Mouse (Mus musculus): ENCODE measurements around the gene Sertad2. TPM values are rescaled to one million over a fixed set of nuclear protein-coding genes. Genes with fewer than 3 reads are reported as not detected.

Gene Sertad2
- polyA plus RNA-seq, 1 experiment from 2014 or later: 19.4 TPM

- Histone ChIP-seq H3K9ac (ENCODE audit: low read length) (no peak overlapping the region), H3K36me3 (ENCODE audit: control insufficient read depth, insufficient read depth, low read length) (no peaks in the 10 kb centered on the region), H3K27ac (ENCODE audit: low read depth, low read length) (no peak overlapping the region), H3K4me1 (ENCODE audit: control insufficient read depth, insufficient read depth, low read length) (no peaks in the 10 kb centered on the region), H3K4me3 (ENCODE audit: low read depth, low read length) (no peak overlapping the region), H3K27me3 (ENCODE audit: control insufficient read depth, insufficient read depth, low read length) (no peaks in the 10 kb centered on the region), H3K4me2 (no peak overlapping the region), H3K9me3 (ENCODE audit: control insufficient read depth, low read length) (no peaks in the 10 kb centered on the region)
- 95% methylated on average over 2 of the region's 2 CpGs for WGBS
- DNase-seq (ENCODE audit: low spot score, missing footprints) (no peak), ATAC-seq (ENCODE audit: low FRiP score) (no peak)
Observed at GRCm38 (mm10) chr11:20582758-20583157, 39.7 kb downstream of the Sertad2 start.

- Histone ChIP-seq H3K27me3 (ENCODE audit: control insufficient read depth, insufficient read depth, low read length) (no peaks in the 10 kb centered on the region), H3K27ac (ENCODE audit: low read depth, low read length) (no peak overlapping the region), H3K9me3 (ENCODE audit: control insufficient read depth, low read length) (no peaks in the 10 kb centered on the region), H3K36me3 (ENCODE audit: control insufficient read depth, insufficient read depth, low read length) (no peaks in the 10 kb centered on the region), H3K4me3 (ENCODE audit: low read depth, low read length) (no peak overlapping the region), H3K9ac (ENCODE audit: low read length) (no peak overlapping the region), H3K4me2 (no peak overlapping the region), H3K4me1 (ENCODE audit: control insufficient read depth, insufficient read depth, low read length) (no peaks in the 10 kb centered on the region)
- 95% methylated on average over 1 of the region's 1 CpGs for WGBS
- DNase-seq (ENCODE audit: low spot score, missing footprints) (no peak), ATAC-seq (ENCODE audit: low FRiP score) (no peak)
Observed at GRCm38 (mm10) chr11:20585297-20585696, 42.2 kb downstream of the Sertad2 start.

GRCm38 (mm10) chr11:20586180-20586579 lies 43.1 kb downstream of the Sertad2 start:
- Histone ChIP-seq H3K27me3 (ENCODE audit: control insufficient read depth, insufficient read depth, low read length) (no peaks in the 10 kb centered on the region), H3K4me1 (ENCODE audit: control insufficient read depth, insufficient read depth, low read length) (no peaks in the 10 kb centered on the region), H3K9ac (ENCODE audit: low read length) (no peak overlapping the region), H3K27ac (ENCODE audit: low read depth, low read length) (no peak overlapping the region), H3K36me3 (ENCODE audit: control insufficient read depth, insufficient read depth, low read length) (no peaks in the 10 kb centered on the region), H3K4me3 (ENCODE audit: low read depth, low read length) (no peak overlapping the region), H3K4me2 (no peak overlapping the region), H3K9me3 (ENCODE audit: control insufficient read depth, low read length) (no peaks in the 10 kb centered on the region)
- no peak for DNase-seq (ENCODE audit: low spot score, missing footprints)
- no peak for ATAC-seq (ENCODE audit: low FRiP score)

- H3K36me3 ChIP-seq (ENCODE audit: control insufficient read depth, insufficient read depth, low read length): no peaks in the 10 kb centered on the region
- no peaks in the 10 kb centered on the region for H3K27me3 ChIP-seq (ENCODE audit: control insufficient read depth, insufficient read depth, low read length)
- H3K4me1 ChIP-seq (ENCODE audit: control insufficient read depth, insufficient read depth, low read length): no peaks in the 10 kb centered on the region
- no peak overlapping the region for H3K4me3 ChIP-seq (ENCODE audit: low read depth, low read length)
- H3K4me2 ChIP-seq: no peak overlapping the region
- no peaks in the 10 kb centered on the region for H3K9me3 ChIP-seq (ENCODE audit: control insufficient read depth, low read length)
- WGBS: 71% methylated on average over 2 of the region's 2 CpGs
- DNase-seq (ENCODE audit: low spot score, missing footprints) (no peak), ATAC-seq (ENCODE audit: low FRiP score) (no peak)
- no peak overlapping the region for H3K9ac ChIP-seq (ENCODE audit: low read length)
- H3K27ac ChIP-seq (ENCODE audit: low read depth, low read length): no peak overlapping the region
Observed at GRCm38 (mm10) chr11:20589393-20589792, 46.3 kb downstream of the Sertad2 start.

- no peaks in the 10 kb centered on the region for H3K36me3 ChIP-seq (ENCODE audit: control insufficient read depth, insufficient read depth, low read length)
- H3K9ac ChIP-seq (ENCODE audit: low read length): no peak overlapping the region
- H3K9me3 ChIP-seq (ENCODE audit: control insufficient read depth, low read length): no peaks in the 10 kb centered on the region
- no peak overlapping the region for H3K4me3 ChIP-seq (ENCODE audit: low read depth, low read length)
- DNase-seq (ENCODE audit: low spot score, missing footprints) (no peak), ATAC-seq (ENCODE audit: low FRiP score) (no peak)
- 73% methylated on average over 3 of the region's 3 CpGs for WGBS
- H3K27me3 ChIP-seq (ENCODE audit: control insufficient read depth, insufficient read depth, low read length): no peaks in the 10 kb centered on the region
- H3K4me1 ChIP-seq (ENCODE audit: control insufficient read depth, insufficient read depth, low read length): no peaks in the 10 kb centered on the region
- no peak overlapping the region for H3K27ac ChIP-seq (ENCODE audit: low read depth, low read length)
- no peak overlapping the region for H3K4me2 ChIP-seq
Observed at GRCm38 (mm10) chr11:20592010-20592409, 49.0 kb downstream of the Sertad2 start.

GRCm38 (mm10) chr11:20594229-20595201 lies 51.5 kb downstream of the Sertad2 start:
- no peaks in the 10 kb centered on the region for H3K36me3 ChIP-seq (ENCODE audit: control insufficient read depth, insufficient read depth, low read length)
- DNase-seq (ENCODE audit: low spot score, missing footprints) (peak; percentile 73), ATAC-seq (ENCODE audit: low FRiP score) (no peak)
- 81% methylated on average over 22 of the region's 22 CpGs for WGBS
- no peak overlapping the region for H3K4me2 ChIP-seq
- H3K9ac ChIP-seq (ENCODE audit: low read length): no peak overlapping the region
- no peaks in the 10 kb centered on the region for H3K4me1 ChIP-seq (ENCODE audit: control insufficient read depth, insufficient read depth, low read length)
- H3K9me3 ChIP-seq (ENCODE audit: control insufficient read depth, low read length): no peaks in the 10 kb centered on the region
- H3K27me3 ChIP-seq (ENCODE audit: control insufficient read depth, insufficient read depth, low read length): no peaks in the 10 kb centered on the region
- no peak overlapping the region for H3K4me3 ChIP-seq (ENCODE audit: low read depth, low read length)
- no peak overlapping the region for H3K27ac ChIP-seq (ENCODE audit: low read depth, low read length)

GRCm38 (mm10) chr11:20603066-20603812 lies 60.2 kb downstream of the Sertad2 start:
- H3K27ac ChIP-seq (ENCODE audit: low read depth, low read length): peak overlapping the region; percentile 80
- 59% methylated on average over 24 of the region's 24 CpGs for WGBS
- H3K9ac ChIP-seq (ENCODE audit: low read length): peak overlapping the region; percentile 36; the same call in 1 of the 2 replicates
- peaks cover 4% of the 10 kb centered on the region; the same call in 1 of the 2 replicates for H3K4me1 ChIP-seq (ENCODE audit: control insufficient read depth, insufficient read depth, low read length)
- no peaks in the 10 kb centered on the region for H3K27me3 ChIP-seq (ENCODE audit: control insufficient read depth, insufficient read depth, low read length)
- H3K9me3 ChIP-seq (ENCODE audit: control insufficient read depth, low read length): no peaks in the 10 kb centered on the region
- H3K4me3 ChIP-seq (ENCODE audit: low read depth, low read length): no peak overlapping the region
- peak; percentile 74 for ATAC-seq (ENCODE audit: low FRiP score)
- H3K36me3 ChIP-seq (ENCODE audit: control insufficient read depth, insufficient read depth, low read length): no peaks in the 10 kb centered on the region
- H3K4me2 ChIP-seq: peak overlapping the region; percentile 9; the same call in 1 of the 2 replicates
- DNase-seq (ENCODE audit: low spot score, missing footprints): peak; percentile 90

GRCm38 (mm10) chr11:20604119-20604518 lies 61.1 kb downstream of the Sertad2 start:
- Histone ChIP-seq H3K9me3 (ENCODE audit: control insufficient read depth, low read length) (no peaks in the 10 kb centered on the region), H3K27ac (ENCODE audit: low read depth, low read length) (peak overlapping the region; percentile 80; the same call in 1 of the 2 replicates), H3K4me2 (no peak overlapping the region), H3K36me3 (ENCODE audit: control insufficient read depth, insufficient read depth, low read length) (no peaks in the 10 kb centered on the region), H3K9ac (ENCODE audit: low read length) (no peak overlapping the region), H3K4me3 (ENCODE audit: low read depth, low read length) (no peak overlapping the region), H3K4me1 (ENCODE audit: control insufficient read depth, insufficient read depth, low read length) (peaks cover 4% of the 10 kb centered on the region; the same call in 1 of the 2 replicates), H3K27me3 (ENCODE audit: control insufficient read depth, insufficient read depth, low read length) (no peaks in the 10 kb centered on the region)
- ATAC-seq (ENCODE audit: low FRiP score): no peak
- whole genome bisulfite sequencing: 90% methylated on average over 4 of the region's 4 CpGs
- peak; percentile 84 for DNase-seq (ENCODE audit: low spot score, missing footprints)

GRCm38 (mm10) chr11:20605613-20606012 lies 62.6 kb downstream of the Sertad2 start:
- 56% methylated on average over 7 of the region's 7 CpGs for WGBS
- Histone ChIP-seq H3K4me1 (ENCODE audit: control insufficient read depth, insufficient read depth, low read length) (peaks cover 4% of the 10 kb centered on the region; the same call in 1 of the 2 replicates), H3K27ac (ENCODE audit: low read depth, low read length) (no peak overlapping the region), H3K9me3 (ENCODE audit: control insufficient read depth, low read length) (no peaks in the 10 kb centered on the region), H3K9ac (ENCODE audit: low read length) (no peak overlapping the region; the same call in 1 of the 2 replicates), H3K4me3 (ENCODE audit: low read depth, low read length) (no peak overlapping the region), H3K27me3 (ENCODE audit: control insufficient read depth, insufficient read depth, low read length) (no peaks in the 10 kb centered on the region), H3K4me2 (no peak overlapping the region), H3K36me3 (ENCODE audit: control insufficient read depth, insufficient read depth, low read length) (no peaks in the 10 kb centered on the region)
- peak; percentile 59 for ATAC-seq (ENCODE audit: low FRiP score)
- DNase-seq (ENCODE audit: low spot score, missing footprints): peak; percentile 85

All from midbrain, embryonic 11.5 days (tissue).